24 mouse cellular contexts compared by ENCODE assay signal in the genomic region with DNA sequence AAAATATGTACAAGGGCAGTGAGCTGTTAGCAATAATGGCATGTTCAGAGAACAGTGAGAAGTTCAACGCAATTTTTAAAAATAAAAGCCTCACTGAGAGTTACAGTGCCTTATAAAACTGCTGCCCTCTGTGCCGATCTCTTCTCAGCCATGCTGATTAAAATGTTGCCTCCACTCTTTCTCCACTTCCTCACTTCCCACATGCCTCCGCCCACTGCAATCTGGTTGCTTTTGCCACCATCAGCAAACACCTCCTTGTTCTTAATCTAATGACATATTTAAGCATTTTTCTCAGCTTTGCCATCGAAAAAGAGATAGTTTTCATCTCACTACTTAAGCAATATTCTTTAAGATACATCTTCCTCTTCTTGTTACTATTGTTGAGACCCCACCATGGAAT.
DNase-seq lines count a peak whose midpoint lies in the region; ATAC-seq lines count a peak whose summit lies in the region.
"Had no signal": no experiment of that assay in that cellular context is flagged by ENCODE, and none has a peak within 500 bp of the region (broad histone marks: within the 10 kb centered on the region; RNA-seq: fewer than 3 reads in every experiment).

No protein-coding gene starts in this region.

- H3K4me1 ChIP-seq in intestine, embryonic 15.5 days (replicated peaks), result no peaks in the 10 kb centered on the region
- H3K4me1 ChIP-seq: forebrain, embryonic 15.5 days; heart, embryonic 10.5 days; hindbrain, embryonic 15.5 days; limb, embryonic 12.5 days; liver, embryonic 13.5 days; midbrain, embryonic 12.5 days; neural tube, embryonic 15.5 days had no signal

- no peaks in the 10 kb centered on the region for H3K9me3 ChIP-seq in intestine, embryonic 15.5 days
- H3K9me3 ChIP-seq: forebrain, embryonic 15.5 days; heart, embryonic 10.5 days; hindbrain, embryonic 15.5 days; limb, embryonic 12.5 days; liver, embryonic 13.5 days; midbrain, embryonic 12.5 days; neural tube, embryonic 15.5 days had no signal

- no peak overlapping the region for H3K4me3 ChIP-seq in intestine, embryonic 15.5 days (replicated peaks)
- H3K4me3 ChIP-seq: erythroblast, embryonic 14.5 days; forebrain, embryonic 15.5 days; heart, embryonic 10.5 days; hindbrain, embryonic 15.5 days; limb, embryonic 12.5 days; liver, embryonic 13.5 days; midbrain, embryonic 12.5 days; neural tube, embryonic 15.5 days had no signal

- no peak overlapping the region for H3K27ac ChIP-seq in intestine, embryonic 15.5 days
- H3K27ac ChIP-seq: forebrain, embryonic 15.5 days; heart, embryonic 10.5 days; hindbrain, embryonic 15.5 days; limb, embryonic 12.5 days; liver, embryonic 13.5 days; midbrain, embryonic 12.5 days; neural tube, embryonic 15.5 days had no signal

- intact Hi-C loops in left cerebral cortex, postnatal 4 days (cut with DNase I), result no loop called here
- intact Hi-C loops in left cerebral cortex, postnatal 25 days (cut with DNase I), result loop anchor here (2.0 kb wide), 1 partner anchor 35 kb away; no protein-coding TSS in a partner anchor

- 77% methylated on average over 4 of the region's 4 CpGs for WGBS in intestine, embryonic 15.5 days

- H3K27me3 ChIP-seq in intestine, embryonic 15.5 days (replicated peaks), result no peaks in the 10 kb centered on the region
- H3K27me3 ChIP-seq: forebrain, embryonic 15.5 days; hindbrain, embryonic 15.5 days; limb, embryonic 12.5 days; liver, embryonic 13.5 days; midbrain, embryonic 12.5 days; neural tube, embryonic 15.5 days had no signal

- ATAC-seq in intestine, embryonic 15.5 days, result no peak
- ATAC-seq: forebrain, embryonic 15.5 days had no signal

- no peaks in the 10 kb centered on the region for H3K36me3 ChIP-seq in intestine, embryonic 15.5 days
- H3K36me3 ChIP-seq: forebrain, embryonic 15.5 days; heart, embryonic 10.5 days; hindbrain, embryonic 15.5 days; limb, embryonic 12.5 days; liver, embryonic 13.5 days; midbrain, embryonic 12.5 days; neural tube, embryonic 15.5 days had no signal

- DNase-seq in left cerebral cortex, adult 11 months (ENCODE audit: low spot score), result peak; percentile 46
- no peak for DNase-seq in left cerebral cortex, postnatal 4 days
- peak; percentile 25 to 76 for DNase-seq in layer of hippocampus, postnatal 14 days (ENCODE audit: low spot score in 2 of 2)
- peak; percentile 71 to 93 for DNase-seq in left cerebral cortex, postnatal 25 days (ENCODE audit: low spot score in 2 of 2)
- DNase-seq in gastrocnemius, postnatal 10 days, result no peak
- DNase-seq in cerebellum, adult 8-10 months, result no peak
- no peak for DNase-seq in embryo, embryonic 9.5 days (ENCODE audit: extremely low spot score)
- DNase-seq: adrenal gland, adult 2 months; cerebellum, adult 11 months; cerebellum, postnatal 36 days; gastrocnemius, postnatal 36 days; heart, postnatal 10 days; kidney, adult 11 months; kidney, postnatal 14 days; liver, embryonic 13.5 days; thymus, postnatal 36 days had no signal

- no peak overlapping the region for H3K9ac ChIP-seq in intestine, embryonic 15.5 days
- H3K9ac ChIP-seq: forebrain, embryonic 15.5 days; hindbrain, embryonic 15.5 days; limb, embryonic 12.5 days; liver, embryonic 13.5 days; midbrain, embryonic 12.5 days; neural tube, embryonic 15.5 days had no signal

- H3K4me2 ChIP-seq in intestine, embryonic 15.5 days (replicated peaks), result no peak overlapping the region
- H3K4me2 ChIP-seq: forebrain, embryonic 15.5 days; hindbrain, embryonic 15.5 days; limb, embryonic 12.5 days; liver, embryonic 13.5 days; midbrain, embryonic 12.5 days; neural tube, embryonic 15.5 days had no signal

Comparison
In these comparisons a context has a peak if more than half of its experiments do, and no peak if none do; other contexts are left out.
1. DNase-seq: peak in left cerebral cortex, adult 11 months (single experiment), layer of hippocampus, postnatal 14 days (2 of 2) and left cerebral cortex, postnatal 25 days (2 of 2); none in left cerebral cortex, postnatal 4 days (single experiment), gastrocnemius, postnatal 10 days (single experiment), cerebellum, adult 8-10 months (single experiment) and embryo, embryonic 9.5 days (single experiment).